Mouse (Mus musculus) adrenal gland, adult (tissue): ENCODE results near the gene Rpl36a.

Experiments
- DNase-seq, 2 experiments: peaks; one replicate each; pipeline ENCODE4 v3.0.0; 2022 to 2023; ENCODE audit warnings: low spot score in 1 of 2; ENCODE audit not compliant: inconsistent age in 2 of 2

The Rpl36a gene

DNA sequence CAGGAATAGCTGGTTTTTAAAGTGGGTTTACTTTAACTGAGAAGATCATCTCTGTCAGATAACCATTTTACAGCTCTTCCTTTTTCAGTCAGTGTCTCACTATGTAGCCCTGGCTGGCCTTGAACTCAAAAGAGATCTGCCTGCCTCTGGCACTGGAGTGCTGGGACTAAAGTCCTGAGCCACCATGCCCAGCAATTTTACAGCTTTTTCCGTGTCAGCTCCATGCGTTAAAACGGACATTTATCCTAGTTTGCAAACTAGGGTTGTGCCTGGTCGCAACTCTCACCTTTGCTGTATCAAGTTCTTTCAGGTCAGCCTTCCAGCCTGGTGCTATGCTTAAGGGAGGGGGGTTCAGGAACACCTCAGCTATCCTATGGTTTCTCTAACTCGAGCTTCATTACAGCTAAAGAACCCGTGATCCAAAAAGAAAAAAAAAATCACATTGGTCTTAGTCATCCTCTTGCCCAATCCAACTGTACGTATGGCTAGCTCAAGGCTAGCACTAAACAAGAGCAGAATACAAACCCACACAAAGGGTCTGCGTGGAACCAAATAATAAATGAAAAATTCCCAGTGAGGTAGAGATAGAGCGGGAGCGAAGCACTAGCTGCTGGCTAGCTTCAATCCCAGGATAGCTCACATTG lies 14.6 kb downstream of the Rpl36a start:
- peak in 1 of 2 experiments; percentile 44 for DNase-seq

DNA sequence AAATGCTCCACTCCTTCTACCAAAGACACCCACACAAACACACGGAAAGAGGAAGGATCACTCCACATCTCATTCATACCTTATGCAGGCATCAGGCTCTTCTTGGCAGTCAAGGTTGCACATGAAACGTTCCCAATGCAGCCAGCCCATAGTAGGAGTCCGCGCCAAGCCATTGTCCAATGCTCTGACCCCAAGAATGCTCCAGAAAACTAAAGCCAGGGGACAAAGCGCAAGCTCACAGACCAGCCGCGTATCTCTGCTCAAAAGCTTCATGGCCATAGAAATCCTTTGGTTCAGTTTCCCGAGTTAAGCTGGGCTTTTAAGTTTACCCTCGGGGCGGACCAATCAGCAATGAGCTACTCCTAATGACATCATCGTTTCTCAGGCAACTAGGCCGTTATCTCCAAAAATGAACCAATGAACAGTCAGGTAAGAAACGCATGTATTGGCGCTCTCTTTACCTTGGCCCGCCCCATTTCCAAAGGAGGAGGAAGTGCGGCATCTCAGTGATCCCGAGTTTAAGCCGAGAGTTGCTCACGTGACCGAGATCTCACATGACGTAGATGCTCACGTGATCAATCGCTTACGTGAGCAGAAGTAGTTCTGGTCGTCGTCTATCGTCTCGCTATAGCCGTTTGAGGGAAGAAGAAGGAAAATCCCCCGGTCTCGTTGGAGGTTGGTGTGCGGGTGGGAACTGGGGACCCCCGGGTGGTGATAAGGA lies 15.4 kb downstream of the Rpl36a start, which contains the start of the genes Gla and Hnrnph2:
Gla (minus strand) TSS at position 467 of the 721 bp plus-strand sequence.
Hnrnph2 (plus strand) TSS at position 521 of the 721 bp plus-strand sequence.
- DNase-seq, result peak; percentile 92 to 95

DNA sequence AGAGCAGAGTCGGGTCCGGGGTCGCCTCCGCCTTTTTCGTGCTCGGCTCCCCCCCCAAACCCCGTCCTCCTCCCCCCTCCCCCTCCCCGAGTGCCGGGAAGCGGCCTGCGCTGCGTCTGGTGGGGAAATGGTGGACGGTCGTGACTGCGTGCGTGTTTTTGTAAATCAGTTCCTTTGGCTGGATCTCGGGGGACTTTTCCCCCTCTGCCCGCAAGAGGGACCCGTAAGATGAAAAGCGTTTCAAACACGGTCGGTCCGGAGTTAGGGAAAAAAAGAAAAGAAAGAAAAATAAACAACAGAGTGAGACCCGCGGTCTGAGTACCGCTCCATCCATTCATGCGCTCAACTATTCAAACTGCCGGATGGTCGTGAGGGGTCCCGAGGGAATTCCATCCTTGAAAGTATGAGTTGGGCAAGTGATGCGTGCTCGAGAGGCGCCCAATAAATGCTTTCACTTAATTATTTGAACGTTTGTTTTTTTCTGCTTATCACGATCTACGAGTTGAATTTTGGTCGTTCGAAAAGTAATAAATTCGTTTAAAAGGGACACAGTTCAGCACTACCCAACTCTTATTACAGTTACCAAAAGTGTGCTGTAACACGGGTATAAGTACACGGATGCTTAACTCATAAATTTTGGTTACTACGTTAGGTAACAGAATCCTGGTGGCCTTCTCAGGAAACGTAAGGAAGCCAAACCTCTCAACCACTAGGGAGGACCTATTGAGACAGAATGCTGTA lies 16.1 kb downstream of the Rpl36a start:
- peak in 1 of 2 experiments; percentile 45 for DNase-seq

DNA sequence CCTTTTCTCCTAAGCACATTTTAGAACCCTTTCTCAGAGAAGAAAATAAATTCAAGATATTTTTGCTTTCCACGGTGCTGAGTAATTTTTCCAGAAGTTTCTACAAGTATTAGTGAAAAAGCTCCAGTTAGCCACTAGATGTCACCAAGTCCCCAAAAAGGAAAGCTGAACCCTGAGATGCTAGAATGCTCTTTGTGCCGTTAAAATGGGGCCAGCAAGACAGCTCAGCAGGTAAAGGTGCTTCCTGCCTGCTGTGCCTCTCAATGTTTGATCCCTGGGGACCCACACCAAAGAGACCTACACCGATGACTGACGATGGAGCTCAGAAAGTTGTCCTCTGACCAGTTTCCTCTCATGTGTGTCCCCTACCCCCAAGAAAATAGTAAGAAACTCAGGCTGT lies 24.0 kb downstream of the Rpl36a start:
- DNase-seq, result peak in 1 of 2 experiments; percentile 57

DNA sequence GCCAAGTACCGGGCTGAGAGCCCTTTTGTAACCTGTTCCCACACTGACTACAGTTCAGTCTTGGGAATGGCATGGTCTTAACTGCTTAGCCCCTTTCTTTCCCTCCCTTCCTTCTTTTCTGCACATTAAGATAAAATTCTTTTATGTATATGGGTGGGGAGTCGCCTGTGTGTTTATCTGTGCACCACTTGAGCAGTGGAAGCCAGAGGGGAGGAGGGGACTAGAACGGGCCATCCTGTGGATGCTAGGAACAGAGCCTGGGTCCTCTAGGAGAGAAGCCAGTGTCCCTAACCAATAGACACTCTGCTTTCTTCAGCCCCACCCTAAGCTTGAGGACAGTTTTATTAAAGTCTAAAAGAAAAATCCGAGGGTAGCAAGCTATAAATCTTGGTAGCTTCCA lies 25.5 kb downstream of the Rpl36a start:
- DNase-seq, result no peak

DNA sequence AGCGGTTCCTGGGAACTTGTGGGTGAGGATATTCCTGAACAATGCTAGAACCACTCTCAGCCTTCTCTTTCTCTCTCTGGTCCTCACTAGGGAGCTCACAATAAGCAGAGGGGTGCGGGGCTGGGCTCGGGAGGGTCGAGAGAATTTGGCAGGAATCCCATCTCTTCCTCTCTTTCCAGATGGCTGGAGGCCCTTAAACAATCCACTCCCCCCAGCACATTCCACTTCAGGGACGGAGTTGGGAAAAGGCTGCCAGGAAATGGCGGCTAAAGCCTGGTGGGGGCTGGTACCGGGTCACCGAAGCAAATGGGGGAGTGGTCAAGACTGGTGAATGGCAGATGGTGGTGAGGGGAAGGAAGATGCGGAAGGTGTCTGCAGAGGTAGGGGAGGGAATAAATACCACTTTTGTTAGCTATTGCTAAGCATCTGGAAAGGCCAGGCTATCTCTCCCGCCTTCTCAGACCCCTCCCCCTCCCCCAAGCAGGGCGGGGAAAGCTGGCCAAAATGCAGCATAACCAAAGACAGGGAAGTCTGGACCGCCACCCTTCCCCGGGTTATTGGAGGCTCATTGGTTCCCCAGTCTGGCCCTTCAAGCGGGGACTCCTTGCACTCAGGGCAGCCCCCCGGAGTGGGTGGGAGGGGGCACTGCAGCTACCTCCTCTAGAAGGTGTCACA lies 27.0 kb downstream of the Rpl36a start:
- DNase-seq, result peak; percentile 51 to 78

DNA sequence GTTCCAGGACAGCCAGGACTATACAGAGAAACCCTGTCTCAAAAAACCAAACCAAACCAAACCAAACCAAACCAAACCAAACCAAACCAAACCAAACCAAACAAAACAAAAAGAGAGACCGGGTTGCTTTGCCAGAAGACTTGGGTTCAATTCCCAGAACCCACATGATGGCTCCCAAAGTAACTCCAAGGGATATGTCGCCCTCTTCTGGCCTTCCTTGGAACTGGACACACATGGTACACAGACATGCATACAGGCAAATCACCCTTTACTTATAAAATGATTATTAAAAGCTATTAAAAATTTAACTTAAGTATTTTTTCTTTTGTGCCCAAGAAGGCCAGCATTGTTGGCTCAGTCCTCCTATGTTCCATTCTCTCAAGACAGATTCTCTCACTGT lies 28.9 kb downstream of the Rpl36a start:
- DNase-seq, result peak in 1 of 2 experiments; percentile 55

DNA sequence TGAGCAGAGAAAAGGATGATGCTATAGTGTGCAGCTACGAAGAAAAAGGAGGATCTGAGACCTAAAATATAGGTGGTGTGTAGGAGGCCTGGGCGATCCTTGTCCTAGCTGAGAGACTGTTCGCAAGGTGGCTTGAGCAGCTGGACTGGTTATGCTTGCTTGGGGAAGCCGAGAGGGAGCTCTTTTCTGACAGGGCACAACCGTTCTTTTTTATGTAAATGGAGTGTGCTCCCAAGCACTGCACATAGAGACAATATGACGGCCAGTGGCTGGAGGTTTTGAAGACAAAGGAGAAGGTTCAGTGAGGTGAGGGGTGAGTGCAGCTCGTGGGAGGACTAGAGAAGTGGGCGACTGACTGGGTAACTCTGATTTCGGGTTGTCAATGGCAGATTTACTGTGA lies 34.2 kb downstream of the Rpl36a start:
- no peak for DNase-seq

DNA sequence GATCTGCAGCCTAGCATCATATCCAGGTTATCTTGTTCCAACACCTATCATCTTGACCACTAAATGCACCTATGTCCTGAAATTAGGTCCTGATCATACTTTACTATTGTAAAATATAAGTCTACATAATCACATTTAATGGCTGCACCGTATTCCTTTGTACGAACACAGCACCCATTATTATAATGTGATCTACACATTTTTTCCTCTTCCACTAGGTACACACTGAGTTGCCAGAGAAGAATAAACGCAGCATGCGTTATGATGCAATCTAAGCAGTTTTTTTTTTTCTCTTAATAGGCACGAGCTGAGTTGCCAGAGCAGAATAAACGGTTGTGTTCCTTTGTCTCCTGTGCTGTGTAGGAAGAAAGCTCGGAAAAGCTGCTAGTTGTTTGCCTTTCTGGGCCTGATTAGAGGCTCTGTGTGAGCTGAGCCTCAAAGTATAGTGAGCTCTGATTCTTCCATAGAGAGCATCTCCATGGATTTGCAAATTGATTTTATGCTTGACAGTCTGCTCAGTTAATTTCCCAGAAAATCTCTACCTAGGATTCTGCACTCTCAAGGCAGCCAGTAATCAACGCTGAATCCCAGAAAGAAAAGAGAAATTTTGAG lies 34.9 kb downstream of the Rpl36a start:
- no peak for DNase-seq

DNA sequence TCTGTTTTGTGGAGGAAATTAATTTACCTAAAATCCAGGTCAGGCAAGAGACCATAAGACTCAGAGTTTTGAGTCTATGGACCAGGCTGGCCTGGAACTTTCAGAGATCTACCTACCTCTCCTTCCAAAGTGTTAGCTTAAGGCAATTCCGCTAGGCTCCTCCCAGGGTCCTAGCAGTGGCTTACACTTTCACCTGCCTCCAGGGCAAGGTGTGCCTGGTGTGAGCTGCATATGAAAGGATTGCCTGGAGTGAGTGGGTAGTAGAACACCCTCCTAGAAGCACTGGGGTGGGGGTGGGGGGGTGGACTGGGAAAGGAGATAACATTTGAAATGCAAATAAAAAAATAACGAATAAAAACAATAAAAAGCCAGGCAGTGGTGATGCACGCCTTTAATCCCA lies 36.2 kb downstream of the Rpl36a start:
- DNase-seq, result no peak

DNA sequence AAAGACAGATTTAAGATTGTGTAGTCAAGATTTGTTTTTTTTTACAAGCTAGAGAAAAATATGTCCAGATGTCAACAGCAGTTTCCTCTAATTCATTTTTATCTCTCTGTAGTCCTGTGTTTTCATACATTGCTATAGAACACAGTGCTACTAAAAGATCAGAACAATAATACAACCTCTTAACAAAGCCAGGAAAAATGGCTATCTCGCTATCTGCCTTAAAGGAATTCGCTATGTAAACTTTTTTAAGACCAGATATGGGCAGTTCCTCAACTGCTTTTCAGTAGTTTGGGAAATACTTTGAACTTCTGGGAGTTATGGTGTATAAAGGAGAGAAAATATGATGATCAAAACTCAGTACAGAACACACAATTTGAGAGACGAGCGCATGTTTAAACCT lies 37.9 kb downstream of the Rpl36a start:
- no peak for DNase-seq

DNA sequence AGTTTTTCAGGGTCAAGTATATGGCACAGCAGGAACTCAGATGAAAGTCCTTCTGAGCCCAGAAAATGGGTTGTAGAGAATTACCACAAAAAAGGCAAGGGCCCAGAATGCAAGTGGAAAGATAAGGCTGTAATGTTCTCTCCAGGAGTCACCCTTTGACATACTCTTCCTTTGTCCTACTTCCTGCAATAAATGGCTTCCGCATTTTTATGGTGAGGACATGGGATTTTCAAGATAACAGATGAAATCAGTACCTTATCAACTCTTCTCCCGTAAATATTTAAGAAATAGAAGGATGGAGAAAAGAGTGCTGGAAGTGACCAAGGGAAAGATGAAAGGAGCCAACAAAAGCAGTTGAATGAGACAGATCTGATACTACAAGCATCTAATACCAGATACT lies 42.7 kb downstream of the Rpl36a start:
- DNase-seq, result no peak

DNA sequence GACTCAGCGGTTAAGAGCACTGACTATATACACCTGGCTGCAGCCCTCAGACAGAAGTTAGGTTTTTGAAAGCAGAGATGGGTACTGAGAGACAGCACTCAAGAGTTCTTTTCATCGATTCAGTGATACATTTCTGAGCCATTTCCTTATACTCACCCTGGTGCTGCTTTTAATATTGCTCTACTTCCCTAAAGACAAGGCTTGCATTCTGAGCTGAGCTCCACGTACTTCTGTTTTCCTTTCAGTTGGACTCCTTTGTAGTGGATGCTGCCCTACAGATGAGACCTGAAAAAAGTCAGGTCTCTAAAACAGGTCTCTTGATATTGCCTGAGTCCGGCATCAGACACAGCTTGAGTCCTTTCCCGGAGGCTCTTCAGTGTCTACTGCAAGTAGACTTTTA lies 47.3 kb downstream of the Rpl36a start:
- DNase-seq, result no peak

DNA sequence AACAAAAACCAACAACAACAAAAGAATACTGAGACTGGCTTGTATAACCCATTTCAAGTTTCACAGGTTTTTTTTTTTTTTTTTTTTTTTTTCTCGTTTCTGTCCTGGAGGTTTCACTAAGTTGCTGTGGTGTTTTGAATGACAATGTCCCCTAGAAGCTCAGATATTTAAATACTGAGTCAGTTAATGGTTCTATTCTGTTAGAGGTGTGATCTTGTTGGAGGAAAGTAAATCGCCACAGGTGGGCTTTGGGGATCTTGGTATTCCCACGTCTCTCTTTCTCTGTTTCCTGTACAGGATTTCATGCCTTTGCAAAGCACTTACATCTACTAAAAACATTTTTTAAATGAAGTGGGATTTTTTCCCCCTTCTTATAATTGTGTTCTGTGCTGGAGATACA lies 49.7 kb downstream of the Rpl36a start:
- DNase-seq, result no peak

DNA sequence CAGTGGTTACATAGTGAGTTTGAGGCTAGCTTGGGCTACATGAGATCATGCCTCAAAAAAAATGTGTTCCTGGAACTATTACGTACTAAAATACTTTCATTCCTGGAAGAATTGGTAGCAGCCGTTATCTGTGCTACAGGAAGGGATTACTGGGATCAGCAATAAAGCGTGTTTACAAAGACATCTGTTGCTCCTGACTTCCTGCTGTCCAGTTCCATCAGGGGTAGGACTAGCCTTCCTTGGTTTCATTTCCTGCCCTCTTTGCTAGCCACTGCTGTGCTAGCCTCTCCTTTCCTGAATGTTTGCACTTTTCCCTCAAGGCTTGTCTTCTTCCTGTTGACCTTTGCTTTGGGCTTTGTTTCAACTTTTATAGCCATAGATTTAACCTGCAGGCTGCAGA lies 50.4 kb downstream of the Rpl36a start:
- DNase-seq, result no peak
